Mouse (Mus musculus) small intestine, adult 2 months (tissue): ENCODE measurements around the gene Nalcn.

Source experiments
- CTCF ChIP-seq: fragments of 200-500 bp; IDR thresholded peaks from 2 replicates; pipeline ENCODE4 v1.5.1; 2012; ENCODE audit warnings: low read depth, mild to moderate bottlenecking, control low read depth, inconsistent platforms, low read length, moderate library complexity, mixed read lengths; ENCODE audit not compliant: insufficient replicate concordance, insufficient read length; ENCODE audit errors: extremely low read depth
- POLR2A ChIP-seq: fragments of 200-500 bp; IDR thresholded peaks from 2 replicates; pipeline ENCODE4 v1.6.1; 2012; ENCODE audit warnings: low read depth, mild to moderate bottlenecking, control low read depth, inconsistent platforms, low read length, moderate library complexity

GRCm38 (mm10) chr14:123622969-123623368, 4.0 kb downstream of the Nalcn start:
- no peak for TF ChIP-seq POLR2A
- no peak for TF ChIP-seq CTCF
